Mouse (Mus musculus) heart, embryonic 10.5 days (tissue): ENCODE measurements at regions not wholly inside any gene's neighbourhood (a gene's known extent, or its start where the extent isn't known, plus 50 kb on each side); places are given as distances from the start of the nearest gene placed in this dataset.

Experiments used
- DNase-seq: peaks from one replicate; pipeline ENCODE4 v3.0.0-alpha.2; 2017; ENCODE audit warnings: low spot score
- H3K27ac ChIP-seq: fragments of 300-500 bp; sonication (generic); 2 replicates; pipeline ENCODE4 v1.5.1; 2016; ENCODE audit warnings: mild to moderate bottlenecking
- H3K27me3 ChIP-seq: fragments of 300-500 bp; sonication (generic); 2 replicates; pipeline ENCODE4 v1.6.1; 2016; ENCODE audit warnings: mild to moderate bottlenecking; ENCODE audit not compliant: poor library complexity, insufficient read depth, severe bottlenecking
- H3K36me3 ChIP-seq: fragments of 300-500 bp; sonication (generic); 2 replicates; pipeline ENCODE4 v1.6.1; 2016; ENCODE audit warnings: mild to moderate bottlenecking, moderate library complexity
- H3K4me1 ChIP-seq: fragments of 300-500 bp; sonication (generic); 2 replicates; pipeline ENCODE4 v1.6.1; 2016; ENCODE audit warnings: mild to moderate bottlenecking
- H3K4me3 ChIP-seq: fragments of 300-500 bp; sonication (generic); 2 replicates; pipeline ENCODE4 v1.5.1; 2016; ENCODE audit warnings: mild to moderate bottlenecking, moderate library complexity
- H3K9me3 ChIP-seq: fragments of 300-500 bp; sonication (generic); 2 replicates; pipeline ENCODE4 v1.6.1; 2016; ENCODE audit warnings: mild to moderate bottlenecking, moderate library complexity
- WGBS: fragments of 180-500 bp; shearing (Covaris S2); methylation state at CpG from one replicate; pipeline ENCODE4 v1.1.7; 2016; 5-methylcytosine and 5-hydroxymethylcytosine counted together

- no peak for DNase-seq
- no peaks in the 10 kb centered on the region for H3K4me1 ChIP-seq
- no peaks in the 10 kb centered on the region for H3K9me3 ChIP-seq
- H3K27ac ChIP-seq, result no peak overlapping the region
- no peaks in the 10 kb centered on the region for H3K27me3 ChIP-seq
- no peaks in the 10 kb centered on the region for H3K36me3 ChIP-seq
- no peak overlapping the region for H3K4me3 ChIP-seq
- WGBS, result 81% methylated on average over 3 of the region's 3 CpGs
Measured at GRCm38 (mm10) chr12:26817866-26818265, 348.9 kb downstream of the Cmpk2 start.

GRCm38 (mm10) chr12:26815771-26816170 lies 346.8 kb downstream of the Cmpk2 start:
- Histone ChIP-seq H3K27ac (no peak overlapping the region), H3K4me3 (no peak overlapping the region), H3K4me1 (no peaks in the 10 kb centered on the region), H3K9me3 (no peaks in the 10 kb centered on the region), H3K27me3 (no peaks in the 10 kb centered on the region), H3K36me3 (no peaks in the 10 kb centered on the region)
- 82% methylated on average over 8 of the region's 8 CpGs for WGBS
- DNase-seq, result no peak

GRCm38 (mm10) chr12:26810565-26811177 lies 341.7 kb downstream of the Cmpk2 start:
- WGBS, result 72% methylated on average over 5 of the region's 5 CpGs
- Histone ChIP-seq H3K9me3 (no peaks in the 10 kb centered on the region), H3K27me3 (no peaks in the 10 kb centered on the region), H3K4me1 (peaks cover 7% of the 10 kb centered on the region), H3K4me3 (no peak overlapping the region), H3K36me3 (no peaks in the 10 kb centered on the region), H3K27ac (no peak overlapping the region)
- no peak for DNase-seq

GRCm38 (mm10) chr12:26809670-26810069 lies 340.7 kb downstream of the Cmpk2 start:
- Histone ChIP-seq H3K9me3 (no peaks in the 10 kb centered on the region), H3K36me3 (no peaks in the 10 kb centered on the region), H3K4me1 (peaks cover 7% of the 10 kb centered on the region), H3K27me3 (no peaks in the 10 kb centered on the region), H3K27ac (no peak overlapping the region), H3K4me3 (no peak overlapping the region)
- no peak for DNase-seq
- 2% methylated on average over 4 of the region's 4 CpGs for WGBS

GRCm38 (mm10) chr12:26802542-26802941 lies 333.5 kb downstream of the Cmpk2 start:
- H3K4me3 ChIP-seq, result no peak overlapping the region
- no peaks in the 10 kb centered on the region for H3K36me3 ChIP-seq
- no peaks in the 10 kb centered on the region for H3K9me3 ChIP-seq
- no peak for DNase-seq
- H3K4me1 ChIP-seq, result no peaks in the 10 kb centered on the region
- H3K27ac ChIP-seq, result no peak overlapping the region
- WGBS, result 87% methylated on average over 5 of the region's 5 CpGs
- H3K27me3 ChIP-seq, result no peaks in the 10 kb centered on the region

GRCm38 (mm10) chr12:26799310-26799709 lies 330.3 kb downstream of the Cmpk2 start:
- Histone ChIP-seq H3K4me1 (no peaks in the 10 kb centered on the region), H3K27me3 (no peaks in the 10 kb centered on the region), H3K4me3 (no peak overlapping the region), H3K9me3 (no peaks in the 10 kb centered on the region), H3K36me3 (no peaks in the 10 kb centered on the region), H3K27ac (no peak overlapping the region)
- no peak for DNase-seq
- 85% methylated on average over 6 of the region's 6 CpGs for WGBS

GRCm38 (mm10) chr12:26796367-26796766 lies 327.4 kb downstream of the Cmpk2 start:
- WGBS, result 78% methylated on average over 2 of the region's 2 CpGs
- Histone ChIP-seq H3K4me1 (no peaks in the 10 kb centered on the region), H3K27me3 (no peaks in the 10 kb centered on the region), H3K36me3 (no peaks in the 10 kb centered on the region), H3K27ac (no peak overlapping the region), H3K9me3 (no peaks in the 10 kb centered on the region), H3K4me3 (no peak overlapping the region)
- no peak for DNase-seq

- Histone ChIP-seq H3K27ac (no peak overlapping the region), H3K27me3 (no peaks in the 10 kb centered on the region), H3K4me1 (no peaks in the 10 kb centered on the region), H3K4me3 (no peak overlapping the region), H3K9me3 (no peaks in the 10 kb centered on the region), H3K36me3 (no peaks in the 10 kb centered on the region)
- DNase-seq, result no peak
- WGBS, result 90% methylated on average over 10 of the region's 10 CpGs
Measured at GRCm38 (mm10) chr12:26789336-26789846, 320.4 kb downstream of the Cmpk2 start.

- no peaks in the 10 kb centered on the region for H3K27me3 ChIP-seq
- no peak overlapping the region for H3K4me3 ChIP-seq
- no peak for DNase-seq
- no peak overlapping the region for H3K27ac ChIP-seq
- whole genome bisulfite sequencing, result 62% methylated on average over 2 of the region's 2 CpGs
- H3K9me3 ChIP-seq, result no peaks in the 10 kb centered on the region
- no peaks in the 10 kb centered on the region for H3K36me3 ChIP-seq
- H3K4me1 ChIP-seq, result no peaks in the 10 kb centered on the region
Measured at GRCm38 (mm10) chr12:26785550-26785949, 316.5 kb downstream of the Cmpk2 start.

- H3K27ac ChIP-seq, result no peak overlapping the region
- WGBS, result 89% methylated on average over 3 of the region's 3 CpGs
- no peaks in the 10 kb centered on the region for H3K9me3 ChIP-seq
Measured at GRCm38 (mm10) chr12:26784426-26784825, 315.4 kb downstream of the Cmpk2 start.

GRCm38 (mm10) chr12:26783800-26784199 lies 314.8 kb downstream of the Cmpk2 start:
- H3K4me1 ChIP-seq, result no peaks in the 10 kb centered on the region
- 90% methylated on average over 3 of the region's 3 CpGs for WGBS
- no peak overlapping the region for H3K27ac ChIP-seq
- H3K9me3 ChIP-seq, result no peaks in the 10 kb centered on the region
- H3K27me3 ChIP-seq, result no peaks in the 10 kb centered on the region
- no peak overlapping the region for H3K4me3 ChIP-seq
- DNase-seq, result peak; percentile 0
- no peaks in the 10 kb centered on the region for H3K36me3 ChIP-seq

More at GRCm38 (mm10) chr12:26784426-26784825, 315.4 kb downstream of the Cmpk2 start:
- DNase-seq, result peak; percentile 42
- no peaks in the 10 kb centered on the region for H3K4me1 ChIP-seq
- H3K36me3 ChIP-seq, result no peaks in the 10 kb centered on the region
- H3K4me3 ChIP-seq, result no peak overlapping the region
- H3K27me3 ChIP-seq, result no peaks in the 10 kb centered on the region

GRCm38 (mm10) chr12:26781537-26781936 lies 312.5 kb downstream of the Cmpk2 start:
- DNase-seq, result peak; percentile 66
- H3K4me1 ChIP-seq, result no peaks in the 10 kb centered on the region
- H3K4me3 ChIP-seq, result no peak overlapping the region
- H3K36me3 ChIP-seq, result no peaks in the 10 kb centered on the region
- H3K27ac ChIP-seq, result no peak overlapping the region
- 80% methylated on average over 3 of the region's 3 CpGs for WGBS
- H3K9me3 ChIP-seq, result no peaks in the 10 kb centered on the region
- no peaks in the 10 kb centered on the region for H3K27me3 ChIP-seq

- Histone ChIP-seq H3K4me3 (no peak overlapping the region), H3K27me3 (no peaks in the 10 kb centered on the region), H3K9me3 (no peaks in the 10 kb centered on the region), H3K36me3 (no peaks in the 10 kb centered on the region), H3K4me1 (no peaks in the 10 kb centered on the region), H3K27ac (no peak overlapping the region)
- DNase-seq, result no peak
- WGBS, result 57% methylated on average over 3 of the region's 3 CpGs
Measured at GRCm38 (mm10) chr12:26778796-26779195, 309.8 kb downstream of the Cmpk2 start.

GRCm38 (mm10) chr12:26776986-26777385 lies 308.0 kb downstream of the Cmpk2 start:
- no peaks in the 10 kb centered on the region for H3K36me3 ChIP-seq
- H3K4me3 ChIP-seq, result no peak overlapping the region
- no peak for DNase-seq
- H3K27me3 ChIP-seq, result no peaks in the 10 kb centered on the region
- H3K27ac ChIP-seq, result no peak overlapping the region
- WGBS, result 80% methylated on average over 1 of the region's 1 CpGs
- H3K9me3 ChIP-seq, result no peaks in the 10 kb centered on the region
- H3K4me1 ChIP-seq, result no peaks in the 10 kb centered on the region
